Mouse (Mus musculus) embryonic fibroblast, embryonic 13.5 days (primary cell): ENCODE data around the gene Zmiz1.

ENCODE experiments used
- CTCF ChIP-seq: IDR thresholded peaks from 2 replicates; pipeline ENCODE4 v1.5.1; 2011; ENCODE audit warnings: mild to moderate bottlenecking, control low read depth, low read length, moderate library complexity, borderline replicate concordance; ENCODE audit not compliant: insufficient read depth
- POLR2A ChIP-seq: IDR thresholded peaks from 2 replicates; pipeline ENCODE4 v1.6.1; 2011; ENCODE audit warnings: low read depth, mild to moderate bottlenecking, control low read depth, low read length, moderate library complexity

DNA sequence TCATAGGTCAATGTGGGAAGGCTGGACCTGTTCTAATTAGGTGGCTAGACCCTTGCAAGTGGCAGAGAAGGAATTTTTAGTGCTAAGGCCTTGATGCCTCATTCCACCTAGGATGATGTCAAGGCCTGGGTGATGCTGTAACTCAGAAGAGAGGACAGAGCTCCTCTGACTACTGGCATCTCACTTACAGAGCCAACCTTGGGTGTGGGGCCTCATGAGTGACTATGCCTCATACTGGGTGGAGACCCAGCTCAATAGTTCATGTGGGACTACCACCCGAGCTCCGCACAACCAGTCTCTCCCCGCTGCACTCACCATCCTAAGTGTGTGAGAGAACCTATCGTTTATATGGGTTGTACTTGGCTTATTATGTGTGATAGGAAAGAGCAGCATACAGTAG is 84.9 kb downstream of the Zmiz1 start:
- TF ChIP-seq POLR2A = no peak
- no peak for TF ChIP-seq CTCF
